Mouse (Mus musculus) WW6 (cell line): Measurements from ENCODE around the gene Dtx4.

Source experiments
- DNase-seq: peaks from one replicate; pipeline ENCODE4 v3.0.0-alpha.2; 2013; ENCODE audit warnings: low read depth, low spot score

The Dtx4 gene

DNA sequence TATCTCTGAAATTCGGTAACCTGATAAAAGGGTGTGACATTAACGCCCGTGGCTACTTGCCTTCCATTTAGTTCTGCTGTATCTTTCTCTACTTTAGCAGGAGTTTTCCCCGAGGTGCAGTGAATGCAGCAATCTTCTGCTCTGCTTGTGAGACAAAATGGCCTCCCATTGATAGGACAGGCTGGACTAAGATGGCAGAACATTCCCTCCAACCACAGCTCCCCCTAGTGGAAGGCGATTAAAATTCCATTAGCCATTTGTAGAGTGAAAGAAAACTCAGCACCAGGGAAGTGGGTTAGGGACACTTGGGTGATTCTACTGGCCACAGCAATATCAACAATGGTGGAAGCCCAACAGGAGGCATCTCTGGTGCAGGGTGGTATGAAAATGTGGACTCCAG lies 33.8 kb downstream of the Dtx4 start:
- DNase-seq: peak; percentile 47

DNA sequence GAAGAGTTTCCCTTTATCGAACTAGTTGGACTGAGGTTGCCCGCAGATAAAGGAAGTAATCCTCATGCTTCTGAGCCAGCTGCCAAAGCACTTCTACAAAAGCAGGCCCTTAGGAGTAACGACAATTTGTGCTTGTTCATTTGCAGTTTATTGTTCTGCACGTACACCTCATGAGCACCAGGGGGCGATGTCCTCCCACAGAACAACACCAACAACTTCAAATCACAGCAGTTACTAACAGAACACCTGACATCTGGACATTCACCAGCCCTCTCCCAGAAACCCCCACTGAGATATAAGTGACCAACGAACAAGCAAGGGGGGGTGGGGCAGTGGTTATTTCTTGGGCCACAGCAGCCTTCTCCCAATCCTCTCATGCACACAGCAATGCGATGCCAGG lies 35.0 kb downstream of the Dtx4 start:
- DNase-seq: no peak

GRCm38 (mm10) chr19:12465530-12466144 lies 35.6 kb downstream of the Dtx4 start:
- DNase-seq: no peak

GRCm38 (mm10) chr19:12464674-12465073 lies 36.6 kb downstream of the Dtx4 start:
- no peak for DNase-seq

- no peak for DNase-seq
Measured at GRCm38 (mm10) chr19:12464127-12464526, 37.1 kb downstream of the Dtx4 start.

DNA sequence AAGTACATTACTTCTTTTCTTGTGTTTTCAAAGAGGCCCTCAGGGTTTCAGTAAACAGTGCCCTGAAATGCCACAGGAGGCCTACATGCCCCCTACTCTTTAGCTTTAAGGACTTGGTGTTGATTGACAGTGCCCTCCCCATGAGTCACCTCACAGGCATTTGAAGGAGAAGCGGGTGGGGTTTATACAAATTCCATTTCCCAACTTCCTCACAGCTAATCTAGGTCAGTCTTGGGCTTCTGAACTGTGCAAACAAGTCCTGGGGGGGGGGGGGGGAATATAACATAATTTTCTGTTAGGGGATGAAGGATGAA lies 37.6 kb downstream of the Dtx4 start:
- DNase-seq: no peak

DNA sequence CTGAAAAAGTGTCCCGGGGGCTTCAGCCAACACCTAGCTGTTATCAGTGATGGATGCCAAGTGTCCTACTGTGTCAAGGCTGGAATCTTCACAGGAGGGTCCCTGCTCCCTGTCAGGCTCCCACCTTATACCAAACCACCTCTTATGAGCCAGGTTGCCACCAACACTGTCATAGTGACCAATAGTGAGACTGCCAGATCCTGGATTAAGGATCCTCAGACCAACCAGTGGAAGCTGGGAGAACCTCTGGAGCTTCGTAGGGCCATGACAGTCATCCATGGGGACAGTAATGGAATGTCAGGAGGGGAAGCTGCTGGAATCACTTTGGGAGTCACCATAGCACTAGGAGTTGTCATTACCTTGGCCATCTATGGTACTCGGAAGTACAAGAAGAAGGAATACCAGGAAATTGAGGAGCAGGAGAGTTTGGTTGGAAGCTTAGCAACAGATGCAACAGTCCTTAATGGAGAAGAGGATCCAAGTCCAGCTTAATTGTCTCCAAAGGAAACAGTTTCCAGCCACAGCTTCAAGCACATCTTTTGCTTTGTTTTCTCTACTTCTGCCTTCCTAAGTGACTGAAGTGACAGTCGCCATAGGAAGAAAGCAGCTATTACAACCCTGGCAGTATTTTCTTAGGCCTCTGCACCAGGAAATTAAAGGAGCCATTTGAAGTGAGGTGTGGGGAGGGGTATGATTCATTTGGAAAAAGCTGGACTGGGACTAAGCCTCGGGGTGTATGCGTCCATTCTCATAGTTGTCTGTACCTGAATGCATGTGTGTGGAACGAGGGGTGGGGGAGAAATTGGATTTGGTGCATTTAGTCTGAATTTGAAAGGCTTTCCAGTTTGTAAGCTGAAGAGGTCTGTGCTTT lies 38.2 kb downstream of the Dtx4 start:
- no peak for DNase-seq

DNA sequence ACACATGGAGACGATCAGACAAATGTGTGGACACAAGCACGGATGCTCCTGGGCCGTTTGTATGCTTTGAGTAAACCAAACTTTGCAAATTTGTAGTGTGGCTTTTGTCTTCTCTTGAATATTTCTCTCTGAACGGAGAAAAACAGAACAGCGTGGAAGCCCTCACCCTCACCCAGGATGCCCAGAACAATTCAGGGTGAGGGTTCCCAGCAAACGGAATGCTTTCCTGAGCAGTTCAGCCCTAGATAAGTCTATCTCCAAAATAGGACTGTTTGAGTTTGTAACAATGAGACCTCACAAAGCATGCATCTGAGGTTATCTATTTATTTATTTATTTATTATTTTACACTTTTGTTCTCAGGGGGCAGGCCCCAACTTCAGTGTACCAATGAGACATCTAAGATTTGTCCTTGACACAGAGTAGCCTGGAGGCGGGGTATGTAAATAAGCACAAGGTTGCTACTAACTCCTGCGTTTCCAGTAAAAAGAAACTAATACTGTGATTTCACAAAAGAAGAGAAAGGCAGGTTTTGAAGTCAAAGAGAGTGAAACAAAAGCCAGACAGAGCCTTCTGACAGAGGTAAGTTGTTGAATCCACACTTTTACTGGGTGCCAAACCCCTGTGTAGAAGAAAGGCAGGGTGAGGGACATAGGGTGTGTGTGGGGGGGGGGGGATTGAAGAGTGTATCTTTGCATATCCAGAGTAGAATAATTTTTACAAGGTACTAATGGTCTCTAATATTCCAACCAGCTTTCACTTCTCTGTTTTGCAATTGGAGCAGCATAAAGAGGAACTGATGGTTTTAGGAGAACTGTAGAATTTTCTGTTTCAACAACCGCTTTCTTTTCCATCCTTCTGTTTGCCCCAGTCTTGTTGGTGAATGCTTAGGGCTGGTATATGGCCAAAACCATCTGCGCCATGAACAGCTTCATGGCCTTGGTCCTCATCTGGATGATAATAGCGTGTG lies 40.7 kb downstream of the Dtx4 start, which contains the start of gene Mpeg1:
Gene Mpeg1, plus strand, starts transcription at position 498 of the 968 bp plus-strand sequence.
- no peak for DNase-seq

DNA sequence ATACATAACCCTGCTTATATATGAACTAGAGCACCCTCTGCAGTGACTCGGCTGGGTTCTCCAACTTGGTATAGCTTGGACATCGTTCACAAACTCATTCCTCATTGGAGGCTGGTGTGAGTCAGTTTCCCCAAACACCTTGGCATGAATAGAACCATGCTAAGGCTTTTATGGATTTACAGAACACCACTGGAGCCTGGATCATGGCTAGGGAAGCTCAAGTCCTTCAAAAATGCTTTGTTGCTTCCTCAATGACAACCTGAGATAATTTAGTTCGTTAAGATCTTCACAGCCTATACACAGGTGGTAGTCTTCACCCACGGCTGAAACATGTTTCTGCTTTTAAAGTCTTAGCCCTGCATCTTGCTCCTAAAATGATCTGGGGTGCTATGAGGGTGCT lies 41.7 kb downstream of the Dtx4 start:
- DNase-seq: no peak

- no peak for DNase-seq
Measured at GRCm38 (mm10) chr19:12457401-12458066, 43.7 kb downstream of the Dtx4 start.

GRCm38 (mm10) chr19:12445014-12445413 lies 56.2 kb downstream of the Dtx4 start:
- no peak for DNase-seq

DNA sequence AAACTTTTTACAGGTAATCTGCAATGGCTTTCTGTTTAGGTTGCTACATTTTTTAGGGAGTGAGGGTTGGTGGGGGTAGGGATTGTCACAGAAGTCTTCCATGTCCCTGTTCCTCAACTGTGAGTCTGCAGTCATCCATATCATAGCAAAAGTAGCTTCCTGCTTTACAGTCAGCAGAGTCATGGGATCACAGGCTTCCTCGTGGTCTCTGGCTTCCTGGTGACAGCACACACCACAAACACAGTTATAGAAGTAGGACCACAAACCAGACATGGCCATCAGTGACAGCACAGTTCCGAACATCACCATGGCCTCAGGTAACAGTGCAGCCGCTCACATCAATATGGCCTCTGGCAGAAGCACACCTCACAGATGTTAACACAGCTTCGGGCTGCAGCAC lies 58.7 kb downstream of the Dtx4 start:
- no peak for DNase-seq

DNA sequence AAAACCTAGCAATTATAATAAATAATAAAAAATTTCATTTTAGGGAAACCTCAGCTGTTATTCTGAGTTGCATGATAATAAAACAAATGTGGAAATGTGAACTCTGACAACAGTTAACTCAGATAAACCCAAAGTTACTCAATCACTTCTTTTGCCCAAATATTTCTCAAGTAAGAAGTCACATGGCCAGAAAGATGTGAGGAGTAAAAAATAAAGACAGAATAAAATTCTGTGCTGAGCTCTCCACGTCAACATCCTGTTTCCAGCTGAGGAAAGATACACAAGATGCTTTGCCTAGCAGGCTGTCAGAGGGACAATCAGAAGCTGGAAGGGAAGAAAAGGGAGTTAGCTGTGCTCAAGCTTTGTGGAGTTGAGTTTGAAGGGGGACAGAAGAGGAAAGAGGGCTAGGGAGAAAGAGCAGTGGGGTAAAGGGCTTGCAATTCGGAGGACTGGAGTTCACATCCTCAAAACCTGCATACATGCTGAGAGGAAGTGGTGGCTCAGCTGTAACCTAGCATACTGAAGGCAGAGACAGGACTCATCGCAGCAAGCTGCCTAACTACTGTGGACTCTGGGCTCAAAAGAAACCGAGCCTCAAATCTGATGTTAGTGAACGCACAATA lies 61.0 kb downstream of the Dtx4 start:
- DNase-seq: no peak

DNA sequence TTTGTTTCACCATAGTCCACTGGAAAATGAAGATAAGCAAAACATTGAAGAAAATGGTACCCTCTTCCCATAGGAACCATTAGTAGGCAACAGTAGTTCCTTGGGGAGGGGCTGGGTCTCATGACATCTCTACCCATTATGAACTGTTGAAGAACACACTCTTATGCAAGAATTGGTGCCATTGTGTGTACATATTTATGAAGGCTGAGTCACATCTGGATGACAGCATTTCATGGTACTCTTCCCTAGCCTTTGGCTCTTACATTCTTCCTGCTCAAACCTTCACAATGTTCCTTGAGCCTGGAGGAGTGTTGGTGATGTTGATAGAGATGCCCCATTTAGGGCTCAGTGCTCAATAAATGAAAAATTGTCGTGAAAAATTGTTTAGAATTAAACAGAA lies 61.7 kb downstream of the Dtx4 start:
- DNase-seq: no peak

- DNase-seq: no peak
Measured at GRCm38 (mm10) chr19:12435750-12436524, 65.3 kb downstream of the Dtx4 start.

DNA sequence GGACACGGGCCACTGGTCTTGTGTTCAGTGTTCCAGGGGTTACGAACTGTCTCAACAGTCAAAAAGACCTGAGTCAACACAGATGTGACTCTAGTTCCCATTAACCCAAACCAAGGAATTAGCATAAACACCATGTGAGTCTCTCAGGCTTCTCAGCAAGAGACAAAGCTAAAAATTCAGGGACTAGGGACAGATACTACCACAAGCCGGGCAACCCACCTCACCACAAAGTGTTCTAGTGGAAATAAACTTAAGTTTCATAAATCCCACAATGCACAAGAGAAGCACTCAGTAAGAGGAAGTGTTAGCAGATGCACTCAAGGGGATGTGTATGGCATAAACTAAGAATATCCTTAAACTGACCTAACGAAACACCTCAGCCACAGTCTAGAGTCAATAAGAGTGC lies 66.2 kb downstream of the Dtx4 start:
- no peak for DNase-seq

DNA sequence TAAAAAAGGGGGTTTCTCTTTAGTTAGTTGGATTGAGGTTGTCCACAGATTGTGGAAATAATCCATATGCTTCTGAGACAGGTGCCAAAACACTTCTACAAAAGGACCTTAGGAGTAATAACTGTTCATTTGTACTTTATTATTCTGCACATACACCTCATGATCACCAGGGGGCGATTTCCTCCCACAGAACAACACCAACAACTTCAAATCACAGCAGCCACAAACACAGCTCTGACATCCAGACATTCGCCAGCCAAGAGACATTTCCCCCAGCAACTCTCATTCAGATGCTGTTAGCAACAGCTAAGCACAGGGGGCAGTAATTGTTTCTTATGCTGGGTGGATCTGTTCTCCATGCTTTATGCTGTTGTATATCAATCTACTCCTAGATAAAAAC lies 68.2 kb downstream of the Dtx4 start:
- no peak for DNase-seq

DNA sequence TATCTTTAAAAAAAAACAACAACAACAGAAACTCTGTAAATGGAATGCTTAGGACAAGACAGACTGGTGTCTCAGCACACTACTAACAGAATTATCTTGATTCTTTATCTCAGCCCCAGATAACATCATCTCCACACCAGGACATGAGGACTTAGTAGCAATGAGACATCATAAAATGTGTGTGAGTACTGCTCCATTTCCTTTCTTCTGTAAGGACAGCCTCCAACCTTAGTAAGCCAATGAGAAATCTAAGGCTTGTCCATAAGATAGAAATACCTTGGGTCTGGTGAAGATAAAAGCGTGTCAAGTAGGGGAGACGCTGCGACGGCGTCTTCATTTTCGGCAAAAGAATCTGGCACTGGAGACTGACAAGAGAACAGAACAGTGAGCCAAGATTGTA lies 73.6 kb downstream of the Dtx4 start, which contains the start of gene Pfpl:
Gene Pfpl, plus strand, starts transcription at position 301 of the 400 bp plus-strand sequence.
- DNase-seq: no peak

DNA sequence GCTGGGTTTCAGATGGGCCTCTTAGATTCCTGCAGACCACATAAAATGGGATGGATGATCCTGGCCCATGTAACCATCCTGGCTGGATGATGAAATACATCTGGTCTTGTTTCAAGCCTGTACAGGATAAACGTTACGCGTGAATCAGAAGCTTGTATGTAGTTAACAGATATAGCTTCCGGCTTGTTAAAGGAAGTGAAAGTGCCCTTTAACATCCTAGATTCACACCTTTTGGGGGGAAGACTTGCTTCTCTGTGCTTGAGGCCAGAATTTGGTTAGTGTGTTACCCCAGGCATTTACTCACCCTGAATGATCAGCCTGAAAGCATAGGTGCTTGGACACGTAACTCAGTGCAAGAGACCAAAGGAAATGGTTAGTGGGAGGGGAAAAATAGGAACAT lies 74.2 kb downstream of the Dtx4 start:
- no peak for DNase-seq

GRCm38 (mm10) chr19:12421680-12422079 lies 79.6 kb downstream of the Dtx4 start:
- no peak for DNase-seq
